Mouse (Mus musculus): ENCODE results near the gene Slco1a5.
"Not testable (repeated sequence)": the region's sequence is repeated elsewhere in the genome, so short reads cannot be mapped to it uniquely, and the experiment has no call there.

Slco1a5 gene

GRCm38 (mm10) chr6:142322881-142323280 is at the start of gene Slco1a5:
TSS of gene Slco1a5 (minus strand) at chr6:142322981.
- no peak for DNase-seq (ENCODE audit: low spot score in 2 of 2)

- DNase-seq (ENCODE audit: low spot score in 2 of 2), result no peak
These were observed 46.8 kb upstream of the Slco1a5 start for GRCm38 (mm10) chr6:142369568-142369967.

- DNase-seq (ENCODE audit: low spot score in 2 of 2), result no peak
These were observed 44.8 kb upstream of the Slco1a5 start for GRCm38 (mm10) chr6:142367565-142367964.

- no peak for DNase-seq (ENCODE audit: low spot score in 2 of 2)
These were observed 43.8 kb upstream of the Slco1a5 start for GRCm38 (mm10) chr6:142366473-142367018.

- DNase-seq (ENCODE audit: low spot score in 2 of 2), result no peak
These were observed 43.1 kb upstream of the Slco1a5 start for GRCm38 (mm10) chr6:142365742-142366472.

GRCm38 (mm10) chr6:142363019-142363576 is 40.3 kb upstream of the Slco1a5 start:
- DNase-seq (ENCODE audit: low spot score in 2 of 2), result no peak

GRCm38 (mm10) chr6:142362036-142362435 is 39.3 kb upstream of the Slco1a5 start:
- DNase-seq (ENCODE audit: low spot score in 2 of 2), result no peak

GRCm38 (mm10) chr6:142357106-142357505 is 34.3 kb upstream of the Slco1a5 start:
- DNase-seq (ENCODE audit: low spot score in 2 of 2), result no peak

- not testable (repeated sequence) for DNase-seq (ENCODE audit: low spot score in 2 of 2)
These were observed 29.3 kb upstream of the Slco1a5 start for GRCm38 (mm10) chr6:142352099-142352498.

GRCm38 (mm10) chr6:142347431-142348385 is 24.9 kb upstream of the Slco1a5 start:
- no peak for DNase-seq (ENCODE audit: low spot score in 2 of 2)

GRCm38 (mm10) chr6:142346181-142347110 is 23.7 kb upstream of the Slco1a5 start:
- no peak for DNase-seq (ENCODE audit: low spot score in 2 of 2)

GRCm38 (mm10) chr6:142345440-142346038 is 22.8 kb upstream of the Slco1a5 start, which contains the start of gene Pyroxd1:
TSS of gene Pyroxd1 (plus strand) at chr6:142345654.
- peak; percentile 78 to 82 for DNase-seq (ENCODE audit: low spot score in 2 of 2)

- DNase-seq (ENCODE audit: low spot score in 2 of 2), result peak in 1 of 2 experiments; percentile 16
These were observed 20.8 kb upstream of the Slco1a5 start for GRCm38 (mm10) chr6:142343561-142343960.

- DNase-seq (ENCODE audit: low spot score in 2 of 2), result no peak
These were observed 16.8 kb upstream of the Slco1a5 start for GRCm38 (mm10) chr6:142339576-142339975.

GRCm38 (mm10) chr6:142338961-142339360 is 16.2 kb upstream of the Slco1a5 start:
- DNase-seq (ENCODE audit: low spot score in 2 of 2), result no peak

GRCm38 (mm10) chr6:142329201-142329600 is 6.4 kb upstream of the Slco1a5 start:
- no peak for DNase-seq (ENCODE audit: low spot score in 2 of 2)

- DNase-seq (ENCODE audit: low spot score in 2 of 2), result no peak
These were observed 3.8 kb upstream of the Slco1a5 start for GRCm38 (mm10) chr6:142326598-142326997.

GRCm38 (mm10) chr6:142317106-142317505 is 5.7 kb downstream of the Slco1a5 start:
- DNase-seq (ENCODE audit: low spot score in 2 of 2), result no peak

GRCm38 (mm10) chr6:142314285-142314684 is 8.5 kb downstream of the Slco1a5 start:
- DNase-seq (ENCODE audit: low spot score in 2 of 2), result no peak

- no peak for DNase-seq (ENCODE audit: low spot score in 2 of 2)
These were observed 17.7 kb downstream of the Slco1a5 start for GRCm38 (mm10) chr6:142305076-142305475.

All from urinary bladder, postnatal 36 days (tissue).